Mouse (Mus musculus) ES-E14 (cell line): Measurements from ENCODE around the gene Zfp366.

Source experiments
- CHD2 ChIP-seq: IDR thresholded peaks from 2 replicates; pipeline ENCODE4 v1.6.1; 2014; ENCODE audit warnings: mild to moderate bottlenecking, low read depth, low read length, inconsistent platforms
- HCFC1 ChIP-seq: IDR thresholded peaks from 2 replicates; pipeline ENCODE4 v1.6.1; 2012; ENCODE audit warnings: low read length, inconsistent platforms, borderline replicate concordance; ENCODE audit not compliant: insufficient read depth
- MAFK ChIP-seq: IDR thresholded peaks from 2 replicates; pipeline ENCODE4 v1.6.1; 2014; ENCODE audit warnings: mild to moderate bottlenecking, low read depth, low read length, inconsistent platforms; ENCODE audit not compliant: insufficient read depth
- ZC3H11A ChIP-seq: IDR thresholded peaks from 2 replicates; pipeline ENCODE4 v1.6.1; 2012; ENCODE audit warnings: low read depth, mild to moderate bottlenecking, inconsistent platforms, low read length, borderline replicate concordance
- ZNF384 ChIP-seq: IDR thresholded peaks from 2 replicates; pipeline ENCODE4 v1.6.1; 2012; ENCODE audit warnings: low read depth, low read length, inconsistent platforms

DNA sequence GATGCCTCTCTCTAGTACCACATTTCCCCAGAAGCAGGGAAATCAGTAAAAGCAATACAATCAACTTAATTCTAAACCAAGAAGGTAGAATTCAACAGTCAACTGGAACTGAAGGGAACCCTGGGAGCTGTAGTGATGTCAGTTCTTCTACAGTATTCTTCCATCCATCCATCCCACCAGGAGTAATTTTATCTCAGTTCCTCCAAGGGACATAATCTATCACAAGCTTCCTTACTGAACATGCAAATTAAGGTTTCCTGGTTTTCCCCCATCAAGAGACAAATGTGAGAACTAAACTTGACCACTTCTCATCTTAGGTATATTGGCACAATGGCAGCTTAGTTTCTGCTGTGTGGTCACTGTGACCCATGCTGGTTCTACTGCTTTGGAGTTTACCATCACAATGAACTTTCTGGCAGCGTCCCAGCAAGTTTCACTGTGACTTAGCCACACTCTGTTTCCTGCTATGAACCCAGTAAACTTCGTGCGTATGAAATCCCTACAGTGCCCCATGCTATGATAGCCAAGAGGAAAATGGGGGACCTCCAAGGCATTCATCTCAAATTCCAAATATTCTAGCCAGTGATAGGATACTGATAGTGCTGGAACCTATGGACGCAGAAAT lies 78.6 kb downstream of the Zfp366 start:
- no peak for TF ChIP-seq HCFC1
- no peak for TF ChIP-seq MAFK
- TF ChIP-seq ZC3H11A: no peak
- no peak for TF ChIP-seq CHD2
- no peak for TF ChIP-seq ZNF384
